Mouse (Mus musculus) cerebellum, adult 9-10 months (tissue): ENCODE measurements around the gene Myh2.

ENCODE experiments used
- DNase-seq: peaks from one replicate; pipeline ENCODE4 v3.0.0; 2022

Myh2 gene

DNA sequence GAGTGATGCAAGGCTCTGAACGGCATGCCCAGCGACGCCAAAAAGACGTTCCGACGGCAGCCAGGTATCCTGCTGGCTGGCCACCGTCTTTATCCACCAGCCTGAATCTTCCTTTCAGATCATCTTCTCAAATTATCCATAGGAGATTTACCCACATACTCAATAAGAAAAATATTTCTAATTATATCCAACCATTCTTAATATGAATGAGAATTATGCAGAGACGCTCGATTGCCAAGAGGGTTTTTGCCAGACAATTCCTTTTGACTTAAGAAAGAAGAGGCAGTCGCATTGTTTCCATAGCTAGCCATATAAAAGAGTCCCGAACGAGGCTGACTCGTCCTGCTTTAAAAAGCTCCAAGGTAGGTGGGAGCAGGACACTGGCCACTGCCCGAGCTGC lies at the start of gene Myh2:
TSS of gene Myh2 (plus strand) at position 301 of the 400 bp plus-strand sequence.
- DNase-seq: no peak

DNA sequence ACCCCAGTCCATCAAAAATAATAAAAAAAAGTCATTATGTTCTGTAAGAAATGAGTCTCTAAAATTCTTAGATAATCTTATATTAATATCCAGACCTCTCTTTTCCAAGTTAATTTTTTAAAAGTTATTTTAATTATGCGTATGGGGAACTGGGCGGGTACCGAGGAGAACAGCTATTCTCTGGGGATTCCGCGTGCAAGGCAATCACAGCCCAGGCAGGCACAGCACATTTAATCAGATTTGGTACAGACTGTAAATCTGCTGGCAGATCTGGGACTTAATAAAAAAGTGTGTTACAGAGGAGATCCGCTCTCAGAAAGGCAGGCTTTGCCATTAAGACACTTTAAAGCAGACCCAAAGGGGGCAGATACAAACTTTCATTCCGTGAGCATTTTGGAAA lies 45.9 kb upstream of the Myh2 start:
- no peak for DNase-seq

DNA sequence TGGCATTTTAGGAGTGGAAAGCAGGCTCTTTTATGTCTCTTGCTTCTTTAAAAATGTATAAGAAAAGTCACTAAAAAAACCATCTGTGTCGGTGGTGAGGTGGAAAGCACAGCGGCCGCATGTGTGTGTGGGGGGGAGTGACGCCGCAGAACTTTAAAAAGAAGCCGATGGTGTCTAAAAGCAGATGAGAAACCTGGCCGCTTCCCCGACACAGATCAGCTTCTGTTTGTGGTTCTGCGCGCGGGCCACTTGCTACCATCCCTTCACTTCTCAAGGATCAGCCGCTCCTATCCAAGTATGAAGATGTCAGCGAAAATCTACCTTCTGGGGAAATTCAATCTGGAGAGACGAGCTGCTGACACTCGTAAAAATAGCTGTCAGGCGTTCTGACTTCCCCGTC lies 45.5 kb upstream of the Myh2 start:
- DNase-seq: no peak

DNA sequence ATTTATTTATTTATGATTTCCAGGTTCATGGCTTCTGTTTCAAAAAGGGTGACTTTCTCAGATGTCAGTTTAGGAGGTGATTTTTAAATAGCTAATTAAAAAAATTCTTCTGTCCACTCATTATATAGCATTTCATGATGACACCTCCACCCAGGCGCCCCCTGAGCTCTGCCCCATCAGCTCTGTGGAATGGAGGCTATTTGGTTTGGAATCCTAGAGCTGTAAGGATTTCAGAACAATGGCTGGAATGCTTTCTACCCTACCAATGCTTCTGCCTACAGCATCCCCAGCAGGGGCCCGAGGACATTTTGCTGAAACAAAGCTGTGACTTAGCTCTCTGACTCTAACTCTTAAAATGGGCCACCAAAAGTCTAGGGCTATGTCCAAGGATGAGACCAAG lies 37.3 kb upstream of the Myh2 start:
- DNase-seq: no peak

DNA sequence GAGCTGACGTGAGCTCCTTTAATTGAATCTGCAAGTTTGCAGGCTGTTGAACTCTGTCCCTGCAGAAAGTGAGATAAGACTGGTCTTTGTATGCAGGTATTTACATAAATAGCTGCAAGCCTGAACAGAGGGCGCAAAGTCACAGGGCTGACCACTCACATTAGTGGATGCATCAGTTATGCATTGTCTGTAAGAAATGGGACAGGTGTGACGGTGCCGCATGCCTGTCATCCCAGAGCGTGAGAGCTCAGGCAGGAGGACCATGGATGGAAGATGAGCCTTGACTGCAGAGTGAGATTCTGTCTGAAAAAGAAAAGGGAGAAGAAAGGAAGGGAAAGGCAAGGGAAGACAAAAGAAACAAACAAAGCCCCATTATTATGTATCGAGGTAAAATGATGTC lies 36.2 kb upstream of the Myh2 start:
- DNase-seq: no peak

DNA sequence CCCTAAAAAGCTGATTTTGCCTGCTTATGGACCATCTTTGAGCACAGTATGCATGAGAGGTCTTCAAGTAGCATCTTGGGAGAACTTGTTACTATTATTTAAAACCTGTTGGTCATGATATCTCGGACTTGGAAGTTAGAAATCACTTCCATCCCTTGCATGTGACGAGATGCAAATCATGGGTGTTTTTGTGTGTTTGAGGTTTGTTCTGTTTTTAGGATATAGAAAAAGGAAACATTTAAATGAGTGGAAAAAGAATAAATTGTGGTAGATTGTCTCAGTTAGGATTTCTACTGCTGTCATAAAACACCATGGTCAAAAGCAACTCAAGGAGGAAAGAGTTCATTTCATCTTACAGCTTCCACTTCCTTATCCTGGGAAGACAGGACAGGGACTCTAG lies 35.3 kb upstream of the Myh2 start:
- DNase-seq: no peak

DNA sequence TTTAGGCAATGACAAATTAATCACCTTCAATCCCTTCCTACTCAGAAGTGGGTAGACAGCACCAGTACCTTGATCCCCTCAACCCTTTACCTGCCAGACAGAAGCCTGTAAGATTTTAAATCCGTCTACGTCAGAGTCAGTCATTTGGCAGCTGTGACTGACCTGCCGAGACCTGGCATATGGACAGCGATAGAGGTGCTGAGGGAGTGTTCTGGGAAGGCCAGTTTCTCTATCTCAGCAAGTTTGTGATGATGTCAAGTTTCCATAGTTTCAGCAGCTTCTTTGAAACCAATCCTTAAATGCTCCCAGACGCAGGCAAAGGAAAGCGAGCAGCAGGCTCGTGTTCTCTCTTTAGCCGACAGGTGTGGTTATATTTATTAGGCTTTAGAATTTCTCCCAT lies 31.3 kb upstream of the Myh2 start:
- DNase-seq: no peak

DNA sequence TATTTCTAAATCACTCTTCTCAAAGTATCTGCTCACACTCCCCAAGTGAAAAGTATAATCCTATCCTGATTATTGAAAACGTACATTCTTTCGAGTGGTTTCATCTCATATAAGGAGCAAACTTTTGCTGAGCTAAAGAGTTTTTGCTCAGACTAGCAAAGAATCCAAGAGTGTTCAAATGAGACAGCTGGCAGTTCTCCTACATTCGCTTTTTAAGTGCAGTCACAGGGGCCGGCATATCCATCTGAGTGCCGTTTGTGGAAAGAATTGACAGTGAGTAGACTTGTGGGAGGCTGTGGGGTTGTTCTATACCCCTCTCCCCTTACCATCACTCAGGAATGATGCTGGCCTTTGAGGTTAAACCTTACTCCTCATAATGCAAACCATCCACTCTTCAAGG lies 30.7 kb upstream of the Myh2 start:
- no peak for DNase-seq

DNA sequence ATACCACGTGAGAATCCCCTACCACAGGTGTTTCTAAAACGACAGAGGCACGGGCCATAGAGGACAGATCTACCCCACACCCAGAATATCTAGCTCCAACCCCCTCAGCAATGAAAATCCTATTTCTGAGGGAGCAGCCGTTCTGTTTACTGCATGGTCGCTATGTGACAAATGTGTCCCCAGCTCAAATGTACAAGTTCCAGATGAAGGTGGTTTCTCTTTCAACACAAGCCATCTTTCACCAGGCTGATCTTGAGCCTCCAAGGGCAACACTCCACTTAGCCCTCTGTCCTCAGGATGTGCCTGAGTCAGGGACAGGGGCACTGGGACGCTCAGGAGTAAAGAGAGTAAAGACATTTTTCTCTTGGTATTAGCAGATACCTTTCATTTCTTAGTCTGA lies 29.8 kb upstream of the Myh2 start:
- DNase-seq: no peak

DNA sequence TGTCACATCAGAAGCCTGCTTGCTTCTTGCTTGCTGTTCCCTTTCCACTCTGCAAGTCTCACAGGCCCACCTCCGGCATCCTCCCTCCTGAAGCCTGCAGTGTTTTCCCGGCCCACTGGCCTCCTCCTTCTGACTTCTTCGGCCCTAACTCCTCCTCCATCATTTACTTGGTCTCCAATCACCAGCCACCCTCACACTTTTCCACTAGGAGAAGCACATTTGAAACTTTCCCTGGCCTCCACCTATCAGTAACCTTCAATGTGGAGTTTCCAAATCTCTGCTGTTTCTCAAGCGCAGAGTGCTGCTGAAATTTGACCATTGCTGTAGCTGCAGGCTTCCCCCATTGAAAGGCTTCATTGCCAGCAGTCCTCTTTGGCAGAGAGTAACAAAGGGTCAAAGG lies 28.8 kb upstream of the Myh2 start:
- DNase-seq: no peak

DNA sequence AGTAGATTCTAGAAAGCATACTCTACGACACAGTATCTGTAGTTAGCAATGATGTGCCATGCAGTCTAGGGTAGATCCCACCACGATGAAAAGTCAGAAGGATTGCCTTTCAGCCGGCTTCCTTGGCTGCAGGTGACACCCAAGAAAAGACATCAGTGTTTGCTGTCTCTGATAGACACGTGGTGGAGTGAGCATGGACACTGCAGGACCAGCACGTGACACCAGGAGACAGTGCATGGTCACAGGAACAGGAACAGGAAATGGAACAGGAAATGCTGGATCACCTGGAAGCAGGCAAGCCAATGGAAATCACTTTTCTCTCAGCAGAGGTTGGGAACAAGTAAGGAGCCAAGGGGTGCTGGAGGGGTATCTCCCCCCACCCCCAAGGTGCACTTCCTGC lies 27.8 kb upstream of the Myh2 start:
- DNase-seq: no peak

DNA sequence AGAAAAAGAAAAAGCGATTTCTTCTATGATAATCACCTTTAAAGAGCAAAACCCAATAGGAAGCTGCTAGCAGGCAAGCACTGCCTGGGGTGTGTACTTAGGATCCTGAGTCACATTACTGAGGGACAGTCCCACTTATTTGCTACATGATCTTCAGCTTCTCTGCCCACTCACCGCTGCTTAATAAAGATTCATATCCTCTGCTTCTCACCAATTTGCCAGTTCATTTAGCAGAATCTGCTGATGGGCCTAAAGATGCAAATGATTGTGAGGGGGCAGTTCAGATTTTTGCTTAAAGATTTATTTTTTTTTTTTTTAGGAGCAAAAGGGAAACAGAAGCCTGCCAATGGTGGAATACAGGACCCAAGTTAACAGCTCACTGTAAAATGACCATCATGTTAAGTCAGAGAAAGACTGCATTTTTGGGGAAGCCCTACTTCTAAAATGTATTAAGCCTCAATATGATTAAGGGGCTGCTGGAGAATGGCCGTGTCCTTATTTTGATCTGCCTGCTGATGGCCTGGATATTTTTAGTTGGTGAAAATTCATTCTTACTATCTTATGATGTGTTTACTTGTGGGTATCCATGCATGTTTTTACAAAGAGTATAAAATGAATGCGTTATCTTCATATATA lies 26.8 kb upstream of the Myh2 start:
- DNase-seq: no peak

DNA sequence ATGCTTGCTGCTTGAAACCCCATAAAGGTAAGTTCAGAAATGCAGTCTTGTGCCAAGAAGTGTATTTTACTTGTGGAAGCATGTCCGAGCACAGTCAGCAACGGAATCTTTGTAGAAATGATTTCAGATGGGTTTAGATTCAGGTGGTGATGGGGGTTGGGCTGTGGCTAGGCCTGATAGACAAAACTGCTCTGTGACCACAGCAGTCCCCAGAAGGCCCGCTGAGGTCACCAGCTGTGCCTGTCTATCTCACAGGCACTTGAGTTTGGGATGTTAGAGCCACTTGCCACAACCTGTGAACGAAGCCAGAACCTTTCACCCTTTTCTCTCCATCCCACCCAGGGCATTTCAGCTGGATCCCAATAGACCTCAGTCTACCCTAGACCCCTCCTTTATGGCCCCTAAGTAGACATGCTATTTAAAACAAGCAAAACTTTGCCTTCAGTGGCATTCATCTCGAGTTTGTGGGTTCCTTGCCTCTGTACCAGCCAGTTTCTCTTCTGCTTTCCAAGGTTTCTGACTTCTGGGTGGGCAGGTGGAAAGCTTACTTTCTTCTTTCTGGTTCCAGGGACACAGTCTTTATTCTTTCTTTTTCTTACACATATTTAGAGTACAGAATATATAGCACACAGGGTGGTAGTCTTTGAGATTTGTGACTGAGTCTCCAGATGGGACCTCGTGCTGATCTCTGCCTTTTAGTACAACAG lies 26.1 kb upstream of the Myh2 start:
- no peak for DNase-seq

DNA sequence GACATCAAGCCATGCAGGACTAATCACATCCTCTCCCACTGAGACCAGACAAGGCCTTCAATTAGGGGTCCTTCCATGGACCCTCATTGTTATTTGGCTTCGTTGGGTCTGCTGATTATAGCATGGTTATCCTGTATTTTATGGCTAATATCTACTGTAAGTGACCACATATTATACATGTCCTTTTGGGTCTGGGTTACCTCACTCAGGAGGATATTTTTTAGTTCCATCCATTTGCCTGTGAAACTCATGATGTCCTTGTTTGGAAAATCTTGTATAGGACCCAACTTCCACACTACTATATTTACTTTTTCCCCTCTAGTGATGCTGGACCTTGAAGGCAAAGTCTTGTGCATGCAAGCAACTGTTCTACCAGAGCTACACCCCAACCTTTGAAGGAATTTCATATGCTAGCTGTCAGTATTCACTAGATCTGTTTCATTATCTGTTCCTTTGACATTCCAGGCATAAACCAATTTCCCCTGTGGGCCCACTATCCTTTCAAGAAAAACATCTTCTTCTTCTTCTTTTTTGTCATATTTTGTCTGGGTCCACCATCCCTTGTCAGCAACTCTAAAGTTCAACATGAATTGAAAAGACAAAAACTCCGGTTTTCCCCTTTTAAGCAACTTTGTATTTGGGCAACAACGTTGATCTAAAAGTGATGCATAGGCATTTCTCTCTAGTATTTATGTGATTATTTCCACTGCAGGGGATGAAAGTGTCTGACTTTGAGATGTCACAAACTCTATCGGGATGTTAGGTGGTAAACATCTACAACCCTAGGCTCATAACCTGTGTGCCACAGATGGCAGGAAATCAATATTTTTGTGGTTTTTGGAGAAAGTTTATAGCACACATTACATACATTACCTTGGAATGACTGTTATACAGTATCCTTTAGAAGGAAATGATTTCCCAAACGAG lies 25.1 kb upstream of the Myh2 start:
- DNase-seq: no peak

DNA sequence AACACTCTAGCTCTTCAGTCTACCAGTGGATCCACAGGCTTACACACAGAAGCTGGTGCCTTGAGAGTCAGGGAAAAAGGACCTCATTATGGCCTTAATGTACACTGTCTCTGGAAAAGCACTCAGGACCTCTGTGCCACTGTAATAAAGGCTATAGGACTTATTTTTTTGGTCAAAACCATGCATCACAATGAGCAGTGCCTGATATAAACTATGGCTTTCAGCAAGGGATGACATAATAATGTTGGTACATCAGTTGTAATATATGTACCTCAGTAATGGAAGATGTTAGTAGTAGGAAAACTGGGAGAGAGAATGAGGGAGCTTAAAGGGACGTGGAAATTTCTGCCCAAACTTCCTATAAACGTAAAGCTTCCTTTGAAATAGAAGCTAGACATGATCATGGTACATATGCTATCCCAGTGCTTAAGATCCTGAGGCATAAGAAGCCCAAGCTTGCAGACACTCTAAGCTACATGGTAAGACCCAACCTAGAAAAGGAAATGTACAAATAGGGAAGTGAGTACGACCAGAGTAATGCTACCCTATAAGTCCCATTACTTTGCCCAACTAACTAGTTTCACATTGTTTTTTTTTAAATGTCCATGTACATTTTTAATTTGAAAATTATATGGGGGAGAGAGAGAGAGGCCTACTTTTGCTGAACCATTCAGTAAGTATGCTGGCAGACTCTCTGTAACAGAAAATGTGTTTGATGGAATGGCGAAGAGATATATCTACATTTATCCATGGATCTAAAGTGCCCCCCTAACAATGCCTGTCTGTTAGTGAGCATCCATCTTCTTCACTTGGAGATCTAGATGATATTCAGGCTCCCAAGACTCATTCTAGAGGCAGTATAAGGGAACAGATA lies 24.2 kb upstream of the Myh2 start:
- no peak for DNase-seq

DNA sequence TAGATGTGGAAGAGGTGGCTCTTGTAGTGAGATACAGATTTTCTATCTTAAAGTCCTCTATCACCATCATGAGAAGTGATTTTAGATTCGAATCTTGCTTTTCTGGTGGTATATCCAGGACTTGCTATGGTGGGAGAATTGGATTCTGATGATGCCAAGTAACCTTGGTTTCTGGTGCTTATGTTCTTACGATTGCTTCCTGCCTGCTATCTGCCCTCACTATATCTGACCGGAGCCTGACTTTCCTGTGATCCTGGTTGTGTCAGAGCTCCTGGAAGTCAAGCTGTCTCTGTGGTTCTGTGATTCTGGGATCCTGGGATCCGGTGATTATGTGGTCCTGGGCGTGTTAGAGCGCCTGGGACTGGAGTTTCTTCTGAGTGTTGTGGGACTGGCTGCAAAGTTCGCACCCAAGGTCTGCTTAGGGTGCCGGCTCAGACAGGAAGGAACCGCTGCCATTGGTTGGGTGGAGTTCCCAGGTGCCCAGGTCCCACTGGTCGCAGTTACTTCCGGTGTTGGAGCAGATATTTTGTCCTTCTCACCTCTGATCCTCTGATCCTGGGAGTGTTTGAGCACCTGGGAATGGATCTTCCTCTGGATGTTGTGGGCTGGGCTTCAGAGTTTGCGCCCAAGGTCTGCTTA lies 23.4 kb upstream of the Myh2 start:
- no peak for DNase-seq

DNA sequence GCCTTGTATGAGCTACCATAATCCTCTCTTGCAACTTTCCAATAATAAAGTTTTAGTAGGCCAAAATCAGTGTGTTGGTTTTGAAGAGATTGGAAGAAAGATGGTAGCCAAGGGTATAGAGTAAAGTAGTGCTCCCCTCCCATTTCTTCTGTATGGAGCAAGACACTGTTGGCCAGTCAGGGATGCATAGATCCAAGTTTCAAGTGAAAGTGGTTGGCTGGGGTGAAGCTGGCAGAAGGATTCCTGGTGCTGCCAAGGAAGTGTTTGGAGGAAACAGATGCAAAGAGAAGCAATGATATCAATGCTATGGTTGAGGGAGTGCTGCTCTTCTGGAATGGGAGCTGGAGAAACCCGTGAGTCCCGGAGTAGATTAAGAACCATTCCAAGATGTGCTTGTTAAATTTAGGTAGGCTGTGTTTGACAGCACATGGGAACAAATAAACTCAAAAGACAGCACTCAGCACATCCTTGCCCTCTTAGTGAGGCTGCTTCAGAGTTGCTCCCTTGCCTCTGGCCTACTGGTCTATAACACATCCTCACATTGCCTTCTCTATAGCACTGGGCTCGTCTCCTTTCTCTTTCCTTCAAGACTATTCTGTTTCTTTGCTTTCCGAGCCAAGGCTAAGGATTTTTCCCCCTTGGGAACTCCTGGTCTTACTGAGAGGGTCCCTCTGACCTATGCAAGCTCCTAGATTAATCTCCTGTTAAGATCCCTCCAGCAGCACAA lies 22.4 kb upstream of the Myh2 start:
- no peak for DNase-seq

DNA sequence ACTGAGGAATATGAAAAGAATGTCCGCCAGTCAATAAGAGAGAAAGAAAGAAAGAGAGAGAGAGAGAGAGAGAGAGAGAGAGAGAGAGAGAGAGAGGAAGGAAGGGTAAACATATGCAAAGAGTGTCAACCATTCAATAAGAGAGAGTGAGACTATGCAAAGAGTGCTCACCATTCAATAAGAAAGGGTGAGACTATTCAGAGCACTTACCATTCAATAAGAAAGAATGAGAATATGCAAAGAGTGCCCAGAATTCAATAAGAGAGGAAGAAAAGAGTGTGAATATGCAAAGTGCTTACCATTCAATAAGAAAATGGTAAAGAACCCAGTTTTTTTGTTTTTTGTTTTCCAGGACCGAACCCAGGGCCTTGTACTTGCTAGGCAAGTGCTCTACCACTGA lies 20.6 kb upstream of the Myh2 start:
- DNase-seq: no peak

DNA sequence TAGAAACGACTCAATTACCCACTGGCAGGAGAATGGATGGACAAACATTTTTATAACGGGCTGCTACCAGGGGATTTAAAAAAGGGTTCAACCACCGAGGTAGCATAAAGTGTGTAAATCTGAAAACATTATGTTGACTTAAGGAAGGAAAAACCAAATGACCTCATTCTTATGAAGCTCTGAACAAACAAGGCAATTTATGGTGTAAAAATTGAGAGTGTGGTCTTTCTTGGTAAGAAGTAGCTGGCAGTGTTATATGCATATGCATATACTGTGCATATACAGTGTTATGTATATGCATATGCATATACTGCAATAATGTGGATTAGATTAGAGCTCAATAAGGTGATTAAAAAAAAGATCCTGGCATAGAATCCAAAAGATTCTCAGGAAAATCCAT lies 19.7 kb upstream of the Myh2 start:
- no peak for DNase-seq

DNA sequence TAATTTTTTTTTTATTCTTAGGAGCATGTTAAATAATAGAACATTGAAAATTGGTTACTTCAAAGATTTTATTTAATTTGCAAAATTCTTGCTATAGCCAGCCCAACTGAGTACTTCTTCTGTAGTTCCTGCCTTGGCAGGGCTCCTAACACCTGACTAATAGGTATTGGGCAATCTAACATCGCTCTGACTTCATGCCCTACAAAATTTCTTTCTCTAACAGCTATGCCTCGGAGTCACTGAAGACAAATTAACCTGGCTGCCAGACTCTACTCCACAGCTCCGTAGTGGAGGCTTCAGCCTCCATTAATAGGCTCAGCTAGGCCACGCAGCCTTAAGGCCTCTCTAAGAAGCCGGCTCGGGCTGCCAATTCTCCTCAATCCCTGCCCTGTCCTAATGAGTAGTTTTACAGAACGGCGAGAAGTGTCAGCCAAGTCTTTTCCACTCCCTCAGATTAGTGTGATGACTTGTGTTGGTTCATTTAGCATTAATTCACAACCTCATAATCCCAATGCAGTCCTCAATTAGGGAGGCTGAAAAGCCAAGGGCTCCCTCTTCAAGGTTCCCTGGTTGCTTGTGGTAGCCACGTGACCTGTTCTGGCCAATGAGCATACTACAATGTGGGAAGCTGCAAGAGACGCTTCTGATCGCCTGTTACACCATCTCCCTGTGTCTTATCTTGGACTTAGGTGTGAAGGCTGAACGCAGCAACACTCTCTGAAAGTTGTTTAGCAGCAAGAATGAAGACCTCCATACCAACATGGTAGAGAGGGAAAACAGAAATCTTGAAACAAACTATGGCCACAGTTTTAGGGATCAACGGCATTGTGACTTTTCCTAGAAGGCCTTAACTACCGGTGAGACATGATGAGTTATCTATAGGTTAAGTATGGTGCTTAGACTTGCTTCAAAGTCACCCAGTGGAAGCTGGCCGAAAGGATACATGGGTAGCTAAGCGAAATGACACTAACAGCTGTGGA lies 18.9 kb upstream of the Myh2 start:
- no peak for DNase-seq

DNA sequence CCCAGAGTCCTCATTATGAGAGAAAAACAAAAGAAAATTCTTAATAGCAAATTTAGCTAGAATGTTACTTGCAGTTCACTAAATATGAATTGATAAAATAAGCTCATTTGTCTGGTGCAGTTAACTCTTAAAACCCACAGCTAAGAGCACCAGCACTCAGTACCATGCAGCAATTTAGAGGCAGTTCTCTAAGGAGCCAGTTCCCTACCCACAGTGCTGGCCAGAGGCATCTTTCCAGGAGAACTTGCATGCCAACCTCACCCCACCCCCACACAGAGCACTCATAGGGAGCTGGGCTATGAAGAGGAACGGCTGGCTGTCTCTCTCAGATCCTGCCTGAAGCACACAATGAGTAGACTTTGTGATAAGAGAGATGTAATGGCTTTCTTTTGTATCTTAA lies 17.7 kb upstream of the Myh2 start:
- DNase-seq: no peak
